8 mouse cellular contexts compared by ENCODE assay signal in genomic region chr17:56018347-56019131, GRCm38 (mm10). TPM values are rescaled to one million over a fixed set of nuclear protein-coding genes. Genes with fewer than 3 reads are reported as not detected.
DNase-seq lines count a peak whose midpoint lies in the region; ATAC-seq lines count a peak whose summit lies in the region.
"Had no signal": no experiment of that assay in that cellular context is flagged by ENCODE, and none has a peak within 500 bp of the region (broad histone marks: within the 10 kb centered on the region; RNA-seq: fewer than 3 reads in every experiment).

No protein-coding gene starts in this region.

- no peak overlapping the region for H3K9ac ChIP-seq in forebrain, embryonic 13.5 days
- no peak overlapping the region for H3K9ac ChIP-seq in stomach, embryonic 16.5 days (ENCODE audit: low read length)

- ATAC-seq in forebrain, embryonic 13.5 days, result peak; percentile 23; the same call in 1 of the 2 replicates
- peak; percentile 37; the same call in 1 of the 2 replicates for ATAC-seq in stomach, embryonic 16.5 days (ENCODE audit: insufficient read depth, low FRiP score)

- 0 out of 2 replicates have a peak overlapping the region, but pooled peaks have one; percentile 10 for H3K27ac ChIP-seq in forebrain, embryonic 13.5 days
- no peak overlapping the region for H3K27ac ChIP-seq in stomach, embryonic 16.5 days (ENCODE audit: low read length)

- H3K4me2 ChIP-seq in forebrain, embryonic 13.5 days, result no peak overlapping the region
- H3K4me2 ChIP-seq in stomach, embryonic 16.5 days (ENCODE audit: low read depth, low read length), result no peak overlapping the region

- H3K36me3 ChIP-seq in forebrain, embryonic 13.5 days (ENCODE audit: poor library complexity, severe bottlenecking), result peaks cover 74% of the 10 kb centered on the region
- peaks cover 27% of the 10 kb centered on the region for H3K36me3 ChIP-seq in stomach, embryonic 16.5 days (ENCODE audit: control insufficient read depth, insufficient read depth, low read length)

- no peak overlapping the region for H3K4me3 ChIP-seq in forebrain, embryonic 13.5 days
- no peak overlapping the region for H3K4me3 ChIP-seq in stomach, embryonic 16.5 days (replicated peaks; ENCODE audit: low read length)

- no peaks in the 10 kb centered on the region for H3K27me3 ChIP-seq in forebrain, embryonic 13.5 days
- H3K27me3 ChIP-seq in stomach, embryonic 16.5 days (ENCODE audit: control insufficient read depth, insufficient read depth, low read length), result no peaks in the 10 kb centered on the region

- peaks cover 6% of the 10 kb centered on the region; the same call in 1 of the 2 replicates for H3K4me1 ChIP-seq in forebrain, embryonic 13.5 days
- peaks cover 4% of the 10 kb centered on the region; the same call in 1 of the 2 replicates for H3K4me1 ChIP-seq in stomach, embryonic 16.5 days (ENCODE audit: control insufficient read depth, insufficient read depth, low read length)

- peak; percentile 73 for DNase-seq in urinary bladder, postnatal 14 days (ENCODE audit: low spot score)
- DNase-seq in urinary bladder, adult 2 months (ENCODE audit: low spot score), result no peak
- DNase-seq in adrenal gland, postnatal 25 days, result peak; percentile 56
- peak; percentile 76 for DNase-seq in kidney, postnatal 10 days
- peak; percentile 62 for DNase-seq in lung, postnatal 36 days

- H3K9me3 ChIP-seq in forebrain, embryonic 13.5 days (replicated peaks), result no peaks in the 10 kb centered on the region
- H3K9me3 ChIP-seq in stomach, embryonic 16.5 days (replicated peaks; ENCODE audit: control insufficient read depth, low read length), result no peaks in the 10 kb centered on the region

- WGBS in forebrain, embryonic 13.5 days, result 72% methylated on average over 20 of the region's 20 CpGs
- WGBS in stomach, embryonic 16.5 days, result 72% methylated on average over 20 of the region's 20 CpGs

RNA-seq across cellular contexts. Expression of gene Mpnd, which starts 13.0 kb away (rescaled TPM):
- polyA plus RNA-seq in urinary bladder, adult 2 months (2012; rRNA removed), result 50.4 and 51.1 TPM in 2 replicates
- total RNA-seq in adrenal gland, postnatal 25 days (2021), result 119 and 129 TPM in 2 replicates
- 168 TPM in 2 replicates for polyA plus RNA-seq in forebrain, embryonic 13.5 days (2015; fragmentation: Nextera tagmentation; extraction: Ambion mirVana)
- polyA plus RNA-seq in stomach, embryonic 16.5 days (2015; fragmentation: Nextera tagmentation; extraction: Ambion mirVana), result 52.0 and 60.7 TPM in 2 replicates

RNA-seq across cellular contexts. Expression of gene Stap2, which starts 13.2 kb away (rescaled TPM):
- polyA plus RNA-seq in urinary bladder, adult 2 months (2012; rRNA removed), result 29.6 and 38.6 TPM in 2 replicates
- total RNA-seq in adrenal gland, postnatal 25 days (2021), result 7.7 and 8.3 TPM in 2 replicates
- 3.9 and 4.8 TPM in 2 replicates for polyA plus RNA-seq in forebrain, embryonic 13.5 days (2015; fragmentation: Nextera tagmentation; extraction: Ambion mirVana)
- polyA plus RNA-seq in stomach, embryonic 16.5 days (2015; fragmentation: Nextera tagmentation; extraction: Ambion mirVana), result 41.2 and 53.7 TPM in 2 replicates

RNA-seq across cellular contexts. Expression of gene Sh3gl1, which starts 17.9 kb away (rescaled TPM):
- polyA plus RNA-seq in urinary bladder, adult 2 months (2012; rRNA removed), result 55.5 and 78.1 TPM in 2 replicates
- 51.5 and 57.1 TPM in 2 replicates for total RNA-seq in adrenal gland, postnatal 25 days (2021)
- polyA plus RNA-seq in forebrain, embryonic 13.5 days (2015; fragmentation: Nextera tagmentation; extraction: Ambion mirVana), result 116 and 127 TPM in 2 replicates
- polyA plus RNA-seq in stomach, embryonic 16.5 days (2015; fragmentation: Nextera tagmentation; extraction: Ambion mirVana), result 145 and 154 TPM in 2 replicates

RNA-seq across cellular contexts. Expression of gene Chaf1a, which starts 21.7 kb away (rescaled TPM):
- polyA plus RNA-seq in urinary bladder, adult 2 months (2012; rRNA removed), result 2.1 and 2.2 TPM in 2 replicates
- 8.2 and 9.8 TPM in 2 replicates for total RNA-seq in adrenal gland, postnatal 25 days (2021)
- polyA plus RNA-seq in forebrain, embryonic 13.5 days (2015; fragmentation: Nextera tagmentation; extraction: Ambion mirVana), result 22.0 and 26.7 TPM in 2 replicates
- polyA plus RNA-seq in stomach, embryonic 16.5 days (2015; fragmentation: Nextera tagmentation; extraction: Ambion mirVana), result 16.3 and 17.8 TPM in 2 replicates

RNA-seq across cellular contexts. Expression of gene Fsd1, which starts 32.2 kb away (rescaled TPM):
- 0.57 and 1.2 TPM in 2 replicates for polyA plus RNA-seq in urinary bladder, adult 2 months (2012; rRNA removed)
- total RNA-seq in adrenal gland, postnatal 25 days (2021), result 1.5 and 2.2 TPM in 2 replicates
- 96.0 and 113 TPM in 2 replicates for polyA plus RNA-seq in forebrain, embryonic 13.5 days (2015; fragmentation: Nextera tagmentation; extraction: Ambion mirVana)
- polyA plus RNA-seq in stomach, embryonic 16.5 days (2015; fragmentation: Nextera tagmentation; extraction: Ambion mirVana), result 9.9 and 13.9 TPM in 2 replicates
- total RNA-seq: gastrocnemius, postnatal 36 days had no signal
